Mouse (Mus musculus): Measurements from ENCODE around the gene Rnf224.

GRCm38 (mm10) chr2:25238106-25238505, 1.5 kb upstream of the Rnf224 start:
- TF ChIP-seq MYOD1 (IDR thresholded peaks at IDR 0.05; ENCODE audit: control insufficient read depth, insufficient read length, low read depth) = no peak
- TF ChIP-seq CTCF (IDR thresholded peaks at IDR 0.05; ENCODE audit: control insufficient read depth, insufficient read depth, insufficient read length) = no peak
- no peak for TF ChIP-seq MAX (IDR thresholded peaks at IDR 0.05)
- no peak for TF ChIP-seq USF1 (IDR thresholded peaks at IDR 0.05; ENCODE audit: low read depth)
- no peak for TF ChIP-seq MYOG (IDR thresholded peaks at IDR 0.05; ENCODE audit: control insufficient read depth, extremely low read depth, insufficient read length)
- no peak for TF ChIP-seq CEBPB (IDR thresholded peaks at IDR 0.05; ENCODE audit: low read depth)

Data from C2C12 (cell line).